Mouse (Mus musculus) limb, embryonic 13.5 days (tissue): ENCODE results near the gene Ugt1a10. TPM values are rescaled to one million over a fixed set of nuclear protein-coding genes. Genes with fewer than 3 reads are reported as not detected.

Experiments
- ATAC-seq: fragments of 200-750 bp; cut with Nextera tagmentation; 2 replicates; pipeline ENCODE4 v1.8.0; 2017; ENCODE audit warnings: low read depth, moderate number of reproducible peaks, moderate TSS enrichment; ENCODE audit not compliant: low FRiP score
- H3K27ac ChIP-seq: fragments of 300-500 bp; sonication (generic); 2 replicates; pipeline ENCODE4 v1.5.1; 2015; ENCODE audit warnings: inconsistent platforms, mild to moderate bottlenecking, moderate library complexity
- H3K27me3 ChIP-seq: fragments of 300-500 bp; sonication (generic); 2 replicates; pipeline ENCODE4 v1.6.1; 2015; ENCODE audit warnings: mild to moderate bottlenecking, inconsistent platforms
- H3K36me3 ChIP-seq: fragments of 300-500 bp; sonication (generic); 2 replicates; pipeline ENCODE4 v1.6.1; 2015; ENCODE audit warnings: inconsistent platforms, mild to moderate bottlenecking, moderate library complexity
- H3K4me1 ChIP-seq: fragments of 300-500 bp; sonication (generic); 2 replicates; pipeline ENCODE4 v1.6.1; 2015; ENCODE audit warnings: inconsistent platforms
- H3K4me2 ChIP-seq: fragments of 300-500 bp; sonication (generic); replicated peaks from 2 replicates; pipeline ENCODE4 v1.6.1; 2015; ENCODE audit warnings: inconsistent platforms, mild to moderate bottlenecking, moderate library complexity
- H3K4me3 ChIP-seq: fragments of 300-500 bp; sonication (generic); 2 replicates; pipeline ENCODE4 v1.5.1; 2015; ENCODE audit warnings: moderate library complexity, mild to moderate bottlenecking, inconsistent platforms
- H3K9ac ChIP-seq: fragments of 300-500 bp; sonication (generic); 2 replicates; pipeline ENCODE4 v1.6.1; 2015; ENCODE audit warnings: mild to moderate bottlenecking, inconsistent platforms
- H3K9me3 ChIP-seq: fragments of 300-500 bp; sonication (generic); 2 replicates; pipeline ENCODE4 v1.6.1; 2016; ENCODE audit warnings: inconsistent platforms
- WGBS: fragments of 180-500 bp; shearing (Covaris S2); methylation state at CpG from one replicate; pipeline ENCODE4 v1.1.7; 2015; 5-methylcytosine and 5-hydroxymethylcytosine counted together
- polyA plus RNA-seq: library from polyadenylated mRNA; unstranded; fragments of >200 nt; fragmentation: Nextera tagmentation; extraction: Ambion mirVana; gene quantifications from 2 replicates; pipeline ENCODE4 v1.2.1, GENCODE M21; 2015

Gene Ugt1a10
- polyA plus RNA-seq, 1 experiment from 2014 or later = not detected

- WGBS = 60% methylated on average over 8 of the region's 8 CpGs
- Histone ChIP-seq H3K4me3 (no peak overlapping the region), H3K9me3 (peaks cover 57% of the 10 kb centered on the region), H3K9ac (no peak overlapping the region), H3K27me3 (no peaks in the 10 kb centered on the region), H3K4me2 (no peak overlapping the region), H3K4me1 (no peaks in the 10 kb centered on the region), H3K36me3 (no peaks in the 10 kb centered on the region), H3K27ac (no peak overlapping the region)
- ATAC-seq = 0 out of 2 replicates have a peak, but pooled peaks have one; percentile 17
These were observed 157.3 kb downstream of the Ugt1a10 start for GRCm38 (mm10) chr1:88212341-88213045.

DNA sequence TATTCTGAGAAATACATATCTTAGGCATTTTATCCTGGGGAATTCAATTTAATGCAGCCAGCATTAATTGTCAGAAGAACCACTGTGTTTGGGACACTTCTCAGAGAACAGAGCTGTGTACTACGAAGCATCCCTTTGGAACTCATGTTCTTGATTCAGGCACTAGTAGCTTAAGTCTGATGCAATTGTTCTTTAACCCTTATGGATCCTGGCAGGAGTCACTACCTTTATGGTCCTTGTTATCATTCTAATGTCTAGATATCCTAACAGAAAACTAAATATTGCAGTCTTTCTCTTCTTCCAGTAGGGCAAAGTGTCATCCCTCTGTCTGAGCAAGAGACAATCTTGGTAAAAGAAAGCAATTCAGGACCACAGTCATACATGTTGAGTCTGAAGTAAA, 157.9 kb downstream of the Ugt1a10 start:
- Histone ChIP-seq H3K36me3 (no peaks in the 10 kb centered on the region), H3K4me3 (no peak overlapping the region), H3K9me3 (peaks cover 60% of the 10 kb centered on the region), H3K4me1 (no peaks in the 10 kb centered on the region), H3K27ac (no peak overlapping the region), H3K4me2 (no peak overlapping the region), H3K9ac (no peak overlapping the region), H3K27me3 (no peaks in the 10 kb centered on the region)
- 77% methylated on average over 1 of the region's 1 CpGs for WGBS
- ATAC-seq = no peak

- 74% methylated on average over 2 of the region's 2 CpGs for WGBS
- ATAC-seq = no peak
- peaks cover 60% of the 10 kb centered on the region for H3K9me3 ChIP-seq
- no peaks in the 10 kb centered on the region for H3K4me1 ChIP-seq
- no peaks in the 10 kb centered on the region for H3K36me3 ChIP-seq
- no peak overlapping the region for H3K4me3 ChIP-seq
- no peaks in the 10 kb centered on the region for H3K27me3 ChIP-seq
- H3K4me2 ChIP-seq = no peak overlapping the region
- H3K27ac ChIP-seq = no peak overlapping the region
- H3K9ac ChIP-seq = no peak overlapping the region
These were observed 158.7 kb downstream of the Ugt1a10 start for GRCm38 (mm10) chr1:88213766-88214461.

GRCm38 (mm10) chr1:88214462-88214952, 159.3 kb downstream of the Ugt1a10 start:
- 76% methylated on average over 2 of the region's 2 CpGs for WGBS
- H3K36me3 ChIP-seq = no peaks in the 10 kb centered on the region
- H3K27ac ChIP-seq = no peak overlapping the region
- ATAC-seq = no peak
- no peaks in the 10 kb centered on the region for H3K27me3 ChIP-seq
- H3K9me3 ChIP-seq = peaks cover 60% of the 10 kb centered on the region
- H3K4me2 ChIP-seq = no peak overlapping the region
- H3K4me1 ChIP-seq = no peaks in the 10 kb centered on the region
- no peak overlapping the region for H3K9ac ChIP-seq
- no peak overlapping the region for H3K4me3 ChIP-seq

- Histone ChIP-seq H3K9ac (no peak overlapping the region), H3K4me3 (no peak overlapping the region), H3K4me1 (no peaks in the 10 kb centered on the region), H3K27me3 (no peaks in the 10 kb centered on the region), H3K4me2 (no peak overlapping the region), H3K9me3 (peaks cover 60% of the 10 kb centered on the region), H3K36me3 (no peaks in the 10 kb centered on the region), H3K27ac (no peak overlapping the region)
- 72% methylated on average over 10 of the region's 10 CpGs for WGBS
- ATAC-seq = no peak
These were observed 160.5 kb downstream of the Ugt1a10 start for GRCm38 (mm10) chr1:88215466-88216380.

DNA sequence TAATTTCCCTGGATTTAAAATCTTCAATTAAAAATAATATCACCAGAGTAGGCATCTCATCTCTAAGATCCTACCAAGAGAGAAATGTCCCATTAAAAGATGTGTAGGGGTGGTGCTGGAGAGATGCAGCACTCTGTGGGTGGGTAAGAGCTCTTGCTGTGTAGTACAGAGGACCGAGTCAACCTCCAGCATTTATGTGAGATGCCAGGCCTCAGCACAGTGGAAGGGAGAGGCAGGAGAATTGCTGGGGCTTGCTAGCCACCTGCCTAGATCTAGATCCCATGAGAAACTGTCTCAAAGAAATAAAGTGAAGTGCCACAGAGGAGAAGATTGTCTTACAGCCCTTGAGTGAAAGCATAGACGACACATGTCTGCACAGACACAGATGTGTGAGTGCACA, 161.4 kb downstream of the Ugt1a10 start:
- H3K27ac ChIP-seq = no peak overlapping the region
- H3K4me3 ChIP-seq = no peak overlapping the region
- H3K27me3 ChIP-seq = no peaks in the 10 kb centered on the region
- H3K36me3 ChIP-seq = no peaks in the 10 kb centered on the region
- ATAC-seq = no peak
- 58% methylated on average over 2 of the region's 2 CpGs for WGBS
- H3K9ac ChIP-seq = no peak overlapping the region
- H3K9me3 ChIP-seq = peaks cover 56% of the 10 kb centered on the region
- no peaks in the 10 kb centered on the region for H3K4me1 ChIP-seq
- no peak overlapping the region for H3K4me2 ChIP-seq

DNA sequence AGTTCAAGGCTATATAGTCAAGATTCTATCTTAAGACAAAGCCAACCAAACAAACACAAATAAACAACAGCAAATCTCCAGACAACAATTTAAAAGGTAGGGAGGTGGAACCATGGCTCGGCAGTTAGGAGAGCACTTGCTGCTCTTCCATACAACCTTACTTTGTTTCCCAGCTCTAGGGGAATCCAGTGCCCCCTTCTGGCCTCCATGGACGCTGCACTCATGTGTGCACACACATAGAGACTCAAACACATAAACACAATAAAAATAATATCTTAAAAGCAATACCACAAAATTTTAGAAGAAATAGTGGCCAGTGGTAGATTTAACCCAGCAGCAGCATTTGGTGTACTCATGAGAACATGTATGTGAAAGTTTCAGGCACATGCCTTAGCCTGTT, 162.0 kb downstream of the Ugt1a10 start:
- peaks cover 52% of the 10 kb centered on the region for H3K9me3 ChIP-seq
- no peak overlapping the region for H3K9ac ChIP-seq

DNA sequence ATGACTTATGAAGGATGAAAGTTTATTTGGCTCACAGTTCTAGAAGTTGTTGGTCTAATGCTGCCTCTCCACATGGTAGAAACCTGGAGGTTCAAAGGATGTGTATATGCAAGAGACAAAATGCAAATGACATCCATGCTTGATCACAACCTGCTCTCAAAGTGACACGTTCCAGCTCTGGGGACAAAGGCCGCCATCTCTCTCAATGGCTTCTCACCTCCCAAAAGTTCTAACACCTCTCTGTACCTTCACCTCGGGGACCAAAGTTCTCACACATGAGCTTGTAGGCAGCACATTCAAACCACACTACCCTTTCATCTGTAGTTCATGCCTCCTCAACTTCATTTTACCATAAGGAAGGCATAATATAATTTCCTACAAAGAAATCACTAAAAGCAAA, 162.4 kb downstream of the Ugt1a10 start:
- Histone ChIP-seq H3K27ac (no peak overlapping the region), H3K4me1 (no peaks in the 10 kb centered on the region), H3K4me2 (no peak overlapping the region), H3K9me3 (peaks cover 49% of the 10 kb centered on the region), H3K9ac (no peak overlapping the region), H3K27me3 (no peaks in the 10 kb centered on the region), H3K36me3 (no peaks in the 10 kb centered on the region), H3K4me3 (no peak overlapping the region)
- no peak for ATAC-seq
- WGBS = 41% methylated on average over 3 of the region's 3 CpGs

More for the DNA sequence above, 162.0 kb downstream of the Ugt1a10 start:
- ATAC-seq = no peak
- Histone ChIP-seq H3K4me1 (no peaks in the 10 kb centered on the region), H3K36me3 (no peaks in the 10 kb centered on the region), H3K4me2 (no peak overlapping the region), H3K27ac (no peak overlapping the region), H3K27me3 (no peaks in the 10 kb centered on the region), H3K4me3 (no peak overlapping the region)
- WGBS = 58% methylated on average over 2 of the region's 2 CpGs

- no peaks in the 10 kb centered on the region for H3K4me1 ChIP-seq
- H3K9ac ChIP-seq = no peak overlapping the region
- no peak overlapping the region for H3K27ac ChIP-seq
- no peak overlapping the region for H3K4me2 ChIP-seq
- ATAC-seq = no peak
- 75% methylated on average over 9 of the region's 9 CpGs for WGBS
- H3K27me3 ChIP-seq = no peaks in the 10 kb centered on the region
- H3K36me3 ChIP-seq = no peaks in the 10 kb centered on the region
- H3K4me3 ChIP-seq = no peak overlapping the region
- peaks cover 45% of the 10 kb centered on the region for H3K9me3 ChIP-seq
These were observed 162.9 kb downstream of the Ugt1a10 start for GRCm38 (mm10) chr1:88218051-88218450.

GRCm38 (mm10) chr1:88218591-88218990, 163.4 kb downstream of the Ugt1a10 start:
- no peak overlapping the region for H3K4me3 ChIP-seq
- H3K9ac ChIP-seq = no peak overlapping the region
- H3K27ac ChIP-seq = no peak overlapping the region
- WGBS = 50% methylated on average over 4 of the region's 4 CpGs
- H3K4me1 ChIP-seq = no peaks in the 10 kb centered on the region
- H3K36me3 ChIP-seq = no peaks in the 10 kb centered on the region
- H3K9me3 ChIP-seq = peaks cover 39% of the 10 kb centered on the region
- no peak for ATAC-seq
- no peaks in the 10 kb centered on the region for H3K27me3 ChIP-seq
- H3K4me2 ChIP-seq = no peak overlapping the region

- Histone ChIP-seq H3K9me3 (peaks cover 35% of the 10 kb centered on the region), H3K4me2 (no peak overlapping the region), H3K27me3 (no peaks in the 10 kb centered on the region), H3K27ac (no peak overlapping the region), H3K36me3 (no peaks in the 10 kb centered on the region), H3K4me3 (no peak overlapping the region), H3K9ac (no peak overlapping the region), H3K4me1 (no peaks in the 10 kb centered on the region)
- no peak for ATAC-seq
- WGBS = 21% methylated on average over 1 of the region's 1 CpGs
These were observed 163.9 kb downstream of the Ugt1a10 start for GRCm38 (mm10) chr1:88219054-88219453.

DNA sequence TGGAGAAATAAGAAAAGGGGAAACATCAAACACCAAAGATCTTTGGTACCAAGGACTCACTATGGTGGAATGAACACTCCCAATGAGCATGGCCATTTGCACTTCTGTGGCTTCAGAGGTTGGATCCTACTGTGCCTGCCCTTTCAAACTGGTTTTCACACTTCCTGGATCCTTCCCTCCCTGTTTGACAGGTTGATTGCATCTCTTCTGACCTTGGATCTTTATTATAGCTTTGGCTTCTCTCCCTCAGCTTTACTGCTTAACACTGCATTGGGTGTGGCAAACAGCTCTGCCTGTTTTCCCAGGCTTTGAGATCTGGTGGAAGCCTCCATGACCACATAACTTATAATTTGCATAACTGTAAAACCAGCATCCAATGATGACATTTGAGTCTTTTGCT, 165.1 kb downstream of the Ugt1a10 start:
- Histone ChIP-seq H3K27ac (no peak overlapping the region), H3K4me2 (no peak overlapping the region), H3K9me3 (peaks cover 26% of the 10 kb centered on the region), H3K4me3 (no peak overlapping the region), H3K27me3 (no peaks in the 10 kb centered on the region), H3K4me1 (no peaks in the 10 kb centered on the region), H3K36me3 (no peaks in the 10 kb centered on the region), H3K9ac (no peak overlapping the region)
- ATAC-seq = no peak
